Mouse (Mus musculus) liver, postnatal 0 days (tissue): Measurements from ENCODE around the gene Myh8. TPM values are rescaled to one million over a fixed set of nuclear protein-coding genes. Genes with fewer than 3 reads are reported as not detected.

Experiments used
- ATAC-seq: fragments of 200-750 bp; cut with Nextera tagmentation; 2 replicates; pipeline ENCODE4 v1.8.0; 2017; ENCODE audit warnings: mild to moderate bottlenecking, moderate library complexity
- DNase-seq: peaks from one replicate; pipeline ENCODE4 v3.0.0-alpha.2; 2016
- H3K27ac ChIP-seq: fragments of 300-500 bp; sonication (generic); 2 replicates; pipeline ENCODE4 v1.5.1; 2014; ENCODE audit warnings: antibody characterized with exemption, moderate library complexity, mild to moderate bottlenecking, low read depth
- H3K27me3 ChIP-seq: fragments of 300-500 bp; sonication (generic); 2 replicates; pipeline ENCODE4 v1.6.1; 2014; ENCODE audit warnings: low read length, control low read depth, mixed read lengths; ENCODE audit not compliant: insufficient read depth
- H3K36me3 ChIP-seq: fragments of 300-500 bp; sonication (generic); replicated peaks from 2 replicates; pipeline ENCODE4 v1.6.1; 2014; ENCODE audit warnings: mild to moderate bottlenecking, control low read depth, low read length, moderate library complexity, mixed read lengths; ENCODE audit not compliant: insufficient read depth
- H3K4me1 ChIP-seq: fragments of 300-500 bp; sonication (generic); 2 replicates; pipeline ENCODE4 v1.6.1; 2014; ENCODE audit warnings: antibody characterized with exemption, mild to moderate bottlenecking, control low read depth; ENCODE audit not compliant: insufficient read depth
- H3K4me2 ChIP-seq: fragments of 300-500 bp; sonication (generic); 2 replicates; pipeline ENCODE4 v1.6.1; 2014; ENCODE audit warnings: low read depth, mild to moderate bottlenecking, low read length, moderate library complexity, mixed read lengths
- H3K4me3 ChIP-seq: fragments of 300-500 bp; sonication (generic); 2 replicates; pipeline ENCODE4 v1.5.1; 2014; ENCODE audit warnings: low read depth, low read length
- H3K9ac ChIP-seq: fragments of 300-500 bp; sonication (generic); replicated peaks from 2 replicates; pipeline ENCODE4 v1.6.1; 2014; ENCODE audit warnings: mild to moderate bottlenecking, moderate library complexity
- H3K9me3 ChIP-seq: fragments of 300-500 bp; sonication (generic); 2 replicates; pipeline ENCODE4 v1.6.1; 2016; ENCODE audit warnings: mild to moderate bottlenecking, control low read depth, low read length, mixed read lengths
- CTCF ChIP-seq: sonication (generic); IDR thresholded peaks from 2 replicates; pipeline ENCODE4 v1.5.1; 2016; ENCODE audit warnings: antibody characterized with exemption, low read depth
- EP300 ChIP-seq: IDR thresholded peaks from 2 replicates; pipeline ENCODE4 v1.6.1; 2016; ENCODE audit warnings: antibody characterized with exemption, low read depth, mild to moderate bottlenecking
- WGBS: fragments of 180-500 bp; shearing (Covaris S2); extraction: QIAGEN DNeasy Blood & Tissue Kit; methylation state at CpG from one replicate; pipeline ENCODE4 v1.1.7; 2014; ENCODE audit not compliant: insufficient replicate concordance; 5-methylcytosine and 5-hydroxymethylcytosine counted together
- polyA plus RNA-seq: library from polyadenylated mRNA; unstranded; fragments of >200 nt; fragmentation: Nextera tagmentation; extraction: Ambion mirVana; gene quantifications from 2 replicates; pipeline ENCODE4 v1.2.1, GENCODE M21; 2015

Gene Myh8
- polyA plus RNA-seq, 1 experiment from 2014 or later, result 1.1 TPM

GRCm38 (mm10) chr11:67237481-67238079 is 39.3 kb upstream of the Myh8 start, which contains the start of gene Myh4:
Gene Myh4, plus strand, starts transcription at chr11:67238029.
- H3K4me1 ChIP-seq, result no peaks in the 10 kb centered on the region
- H3K4me3 ChIP-seq, result no peak within 1 kb of the TSS
- H3K27ac ChIP-seq, result no peak within 1 kb of the TSS
- no peak for ATAC-seq
- H3K27me3 ChIP-seq, result 0 out of 2 replicates have a peak, but pooled peaks cover 4% of the 10 kb centered on the region
- H3K4me2 ChIP-seq, result no peak within 1 kb of the TSS
- WGBS, result 79% methylated on average over 5 of the region's 5 CpGs
- no peak within 1 kb of the TSS for H3K9ac ChIP-seq
- no peak for DNase-seq
- H3K36me3 ChIP-seq, result no peaks in the 10 kb centered on the region
- no peaks in the 10 kb centered on the region for H3K9me3 ChIP-seq
- no peak for TF ChIP-seq CTCF
- no peak for TF ChIP-seq EP300

GRCm38 (mm10) chr11:67241051-67241450 is 35.9 kb upstream of the Myh8 start:
- H3K36me3 ChIP-seq, result no peaks in the 10 kb centered on the region
- H3K4me1 ChIP-seq, result no peaks in the 10 kb centered on the region
- no peak overlapping the region for H3K4me2 ChIP-seq
- H3K9me3 ChIP-seq, result no peaks in the 10 kb centered on the region
- DNase-seq (no peak), ATAC-seq (no peak)
- 87% methylated on average over 6 of the region's 6 CpGs for WGBS
- H3K27ac ChIP-seq, result no peak overlapping the region
- no peak overlapping the region for H3K4me3 ChIP-seq
- no peaks in the 10 kb centered on the region for H3K27me3 ChIP-seq
- no peak overlapping the region for H3K9ac ChIP-seq
- no peak for TF ChIP-seq EP300
- TF ChIP-seq CTCF, result no peak

- H3K27me3 ChIP-seq, result no peaks in the 10 kb centered on the region
- no peak overlapping the region for H3K9ac ChIP-seq
- TF ChIP-seq EP300 (no peak), CTCF (no peak)
- no peak for DNase-seq
- no peak overlapping the region for H3K4me2 ChIP-seq
- H3K4me3 ChIP-seq, result no peak overlapping the region
- WGBS, result 79% methylated on average over 4 of the region's 4 CpGs
- no peak overlapping the region for H3K27ac ChIP-seq
- H3K4me1 ChIP-seq, result no peaks in the 10 kb centered on the region
- no peak for ATAC-seq
- H3K36me3 ChIP-seq, result no peaks in the 10 kb centered on the region
- H3K9me3 ChIP-seq, result no peaks in the 10 kb centered on the region
Measured at GRCm38 (mm10) chr11:67253691-67254090, 23.2 kb upstream of the Myh8 start.

- WGBS, result 73% methylated on average over 7 of the region's 7 CpGs
- H3K4me1 ChIP-seq, result no peaks in the 10 kb centered on the region
- H3K27ac ChIP-seq, result no peak overlapping the region
- H3K36me3 ChIP-seq, result no peaks in the 10 kb centered on the region
- no peaks in the 10 kb centered on the region for H3K9me3 ChIP-seq
- no peaks in the 10 kb centered on the region for H3K27me3 ChIP-seq
- TF ChIP-seq CTCF (no peak), EP300 (no peak)
- no peak for DNase-seq
- no peak overlapping the region for H3K4me2 ChIP-seq
- no peak overlapping the region for H3K9ac ChIP-seq
- ATAC-seq, result no peak
- H3K4me3 ChIP-seq, result no peak overlapping the region
Measured at GRCm38 (mm10) chr11:67257048-67257447, 19.9 kb upstream of the Myh8 start.

- Histone ChIP-seq H3K9me3 (no peaks in the 10 kb centered on the region), H3K9ac (no peak overlapping the region), H3K36me3 (no peaks in the 10 kb centered on the region), H3K27ac (no peak overlapping the region), H3K4me3 (no peak overlapping the region), H3K4me2 (no peak overlapping the region), H3K4me1 (no peaks in the 10 kb centered on the region), H3K27me3 (no peaks in the 10 kb centered on the region)
- no peak for ATAC-seq
- TF ChIP-seq CTCF (no peak), EP300 (no peak)
- WGBS, result 67% methylated on average over 6 of the region's 6 CpGs
- DNase-seq, result no peak
Measured at GRCm38 (mm10) chr11:67260956-67261355, 16.0 kb upstream of the Myh8 start.

- 57% methylated on average over 1 of the region's 1 CpGs for WGBS
- TF ChIP-seq EP300 (no peak), CTCF (no peak)
- no peak overlapping the region for H3K9ac ChIP-seq
- DNase-seq, result no peak
- H3K4me2 ChIP-seq, result no peak overlapping the region
- no peak overlapping the region for H3K4me3 ChIP-seq
- no peaks in the 10 kb centered on the region for H3K27me3 ChIP-seq
- H3K36me3 ChIP-seq, result no peaks in the 10 kb centered on the region
- H3K9me3 ChIP-seq, result peaks cover 12% of the 10 kb centered on the region; the same call in 1 of the 2 replicates
- no peaks in the 10 kb centered on the region for H3K4me1 ChIP-seq
- no peak overlapping the region for H3K27ac ChIP-seq
- ATAC-seq, result no peak
Measured at GRCm38 (mm10) chr11:67293440-67293839, 16.5 kb downstream of the Myh8 start.
